Mouse (Mus musculus): ENCODE results near the gene Vwa2. TPM values are rescaled to one million over a fixed set of nuclear protein-coding genes. Genes with fewer than 3 reads are reported as not detected.

Vwa2 gene
- polyA plus RNA-seq, 2 experiments = 4.3 to 5.9 TPM

GRCm38 (mm10) chr19:56959601-56960000 lies 85.6 kb downstream of the Vwa2 start:
- TF ChIP-seq POLR2A (IDR thresholded peaks at IDR 0.05; ENCODE audit: borderline replicate concordance, extremely low read depth, insufficient read depth, insufficient read length) = no peak
- ATAC-seq (ENCODE audit: low FRiP score, low read depth) (no peak), DNase-seq (ENCODE audit: low spot score) (no peak)
- Histone ChIP-seq H3K36me3 (ENCODE audit: control insufficient read depth, insufficient read depth, low read length) (no peaks in the 10 kb centered on the region), H3K27me3 (ENCODE audit: control insufficient read depth, insufficient read depth, low read length) (no peaks in the 10 kb centered on the region), H3K4me2 (replicated peaks; ENCODE audit: low read depth, low read length, severe bottlenecking) (no peak overlapping the region), H3K27ac (replicated peaks; ENCODE audit: low read depth, low read length) (no peak overlapping the region), H3K4me3 (replicated peaks; ENCODE audit: low read length) (no peak overlapping the region), H3K9ac (ENCODE audit: low read depth, low read length, severe bottlenecking) (no peak overlapping the region), H3K4me1 (ENCODE audit: control insufficient read depth, insufficient read depth, low read length) (no peaks in the 10 kb centered on the region; the same call in 1 of the 2 replicates), H3K9me3 (ENCODE audit: control insufficient read depth, low read length) (no peaks in the 10 kb centered on the region)
- WGBS = 73% methylated on average over 3 of the region's 3 CpGs

Other genes with a start within 250 kb of the Vwa2 start
- 1.7 and 2.3 TPM in 2 replicates for gene Adrb1, start 152.1 kb upstream of the Vwa2 start, polyA plus RNA-seq (2012; rRNA removed)
- 1.3 and 1.9 TPM in 2 replicates for gene Adrb1, start 152.1 kb upstream of the Vwa2 start, polyA plus RNA-seq (2014; fragmentation: Nextera tagmentation; extraction: Ambion mirVana)
- 15.4 and 16.0 TPM in 2 replicates for gene Ccdc186, start 52.1 kb upstream of the Vwa2 start, polyA plus RNA-seq (2012; rRNA removed)
- gene Ccdc186, start 52.1 kb upstream of the Vwa2 start, polyA plus RNA-seq (2014; fragmentation: Nextera tagmentation; extraction: Ambion mirVana) = 23.4 and 24.0 TPM in 2 replicates
- gene Tdrd1, start 48.0 kb upstream of the Vwa2 start, polyA plus RNA-seq (2012; rRNA removed) = 2.6 and 3.3 TPM in 2 replicates
- 2.2 and 3.9 TPM in 2 replicates for gene Tdrd1, start 48.0 kb upstream of the Vwa2 start, polyA plus RNA-seq (2014; fragmentation: Nextera tagmentation; extraction: Ambion mirVana)
- 6.8 and 7.0 TPM in 2 replicates for gene Afap1l2, start 134.0 kb downstream of the Vwa2 start, polyA plus RNA-seq (2012; rRNA removed)
- gene Afap1l2, start 134.0 kb downstream of the Vwa2 start, polyA plus RNA-seq (2014; fragmentation: Nextera tagmentation; extraction: Ambion mirVana) = 6.8 and 9.2 TPM in 2 replicates